Mouse (Mus musculus): ENCODE measurements at regions not wholly inside any gene's neighbourhood (a gene's known extent, or its start where the extent isn't known, plus 50 kb on each side); places are given as distances from the start of the nearest gene placed in this dataset.

- TF ChIP-seq CTCF (conservative IDR thresholded peaks at IDR 0.05; ENCODE audit: insufficient read depth, insufficient read length, low read depth, low read length) = no peak
- TF ChIP-seq POLR2A (IDR thresholded peaks at IDR 0.05; ENCODE audit: low read depth, low read length) = no peak
Measured at GRCm38 (mm10) chr5:4650709-4651108, 107.1 kb downstream of the Fzd1 start.

Data from kidney, adult 2 months (tissue).